Mouse (Mus musculus) regulatory T cell (primary cell): Measurements from ENCODE around the gene 9930111J21Rik2.

ENCODE experiments used
- in situ Hi-C: fragments of 300-600 bp; cut with MboI, MseI; formaldehyde crosslinking; loops from one replicate; pipeline ENCODE4 v1.15.1; 2025; ENCODE audit warnings: high pct_unique_total_duplicates

Gene 9930111J21Rik2

GRCm38 (mm10) chr11:48978240-48978939 is 72.7 kb downstream of the 9930111J21Rik2 start, which contains the start of gene Olfr56:
Gene Olfr56 (plus strand): TSS chr11:48978889.
- in situ Hi-C loops = loop anchor here (5.0 kb wide), 1 partner anchor 104 kb away; no protein-coding TSS in a partner anchor

- in situ Hi-C loops = loop anchor here (5.0 kb wide), 1 partner anchor 108 kb away; no protein-coding TSS in a partner anchor
Observed at GRCm38 (mm10) chr11:48974686-48975085, 76.4 kb downstream of the 9930111J21Rik2 start.
